Mouse (Mus musculus) bone marrow macrophage, adult 2 months (primary cell): ENCODE measurements around the gene Abca1. TPM values are rescaled to one million over a fixed set of nuclear protein-coding genes. Genes with fewer than 3 reads are reported as not detected.

Experiments
- H3K27ac ChIP-seq: 2 replicates; pipeline ENCODE4 v1.5.1; 2012; ENCODE audit warnings: low read depth, low read length; ENCODE audit not compliant: insufficient read depth
- H3K4me1 ChIP-seq: 2 replicates; pipeline ENCODE4 v1.6.1; 2012; ENCODE audit warnings: low read length; ENCODE audit not compliant: control insufficient read depth, insufficient read depth
- H3K4me3 ChIP-seq: 2 replicates; pipeline ENCODE4 v1.5.1; 2012; ENCODE audit warnings: mild to moderate bottlenecking, low read length, moderate library complexity; ENCODE audit not compliant: insufficient read depth
- CTCF ChIP-seq: IDR thresholded peaks from 2 replicates; pipeline ENCODE4 v1.5.1; 2012; ENCODE audit warnings: low read depth, mild to moderate bottlenecking, low read length, moderate library complexity
- POLR2A ChIP-seq: IDR thresholded peaks from 2 replicates; pipeline ENCODE4 v1.6.1; 2012; ENCODE audit warnings: mild to moderate bottlenecking, low read depth, low read length, borderline replicate concordance
- polyA plus RNA-seq: library from polyadenylated mRNA; stranded (reverse); fragments of >200 nt; gene quantifications from 2 replicates; pipeline ENCODE4 v1.2.4, GENCODE M21; 2012; ENCODE audit not compliant: missing spikeins, insufficient read depth, insufficient read length

The Abca1 gene
- polyA plus RNA-seq, 1 experiment: 64.3 TPM

DNA sequence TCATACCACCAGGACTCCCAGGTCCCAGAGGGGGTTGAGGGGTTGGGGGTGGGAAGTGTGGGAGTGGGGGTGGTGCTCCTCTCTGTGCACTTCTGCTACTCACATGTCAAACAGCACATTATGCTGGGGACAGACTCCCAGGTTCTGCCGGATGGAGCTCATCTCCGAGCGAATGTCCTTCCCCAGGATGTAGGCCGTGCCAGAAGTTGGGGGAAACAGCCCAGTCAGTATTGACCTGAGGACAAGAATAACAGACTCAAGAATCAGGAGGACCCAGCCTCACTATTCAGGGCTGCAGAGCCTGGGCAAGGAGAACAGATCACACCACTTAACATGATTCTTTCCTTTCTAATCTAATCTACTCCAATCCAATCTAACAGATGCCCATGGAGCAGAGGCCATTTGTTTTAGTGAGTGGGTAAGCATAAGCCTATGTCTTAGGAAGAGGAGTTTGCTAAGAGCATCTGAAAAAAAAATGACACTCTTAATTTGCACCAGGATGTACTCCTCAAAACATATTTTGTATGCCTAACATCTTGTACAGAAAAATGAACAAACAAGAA lies 82.8 kb downstream of the Abca1 start:
- no peak for TF ChIP-seq POLR2A
- no peak for TF ChIP-seq CTCF
- no peak overlapping the region for H3K27ac ChIP-seq
- H3K4me3 ChIP-seq: no peak overlapping the region
- no peaks in the 10 kb centered on the region for H3K4me1 ChIP-seq

DNA sequence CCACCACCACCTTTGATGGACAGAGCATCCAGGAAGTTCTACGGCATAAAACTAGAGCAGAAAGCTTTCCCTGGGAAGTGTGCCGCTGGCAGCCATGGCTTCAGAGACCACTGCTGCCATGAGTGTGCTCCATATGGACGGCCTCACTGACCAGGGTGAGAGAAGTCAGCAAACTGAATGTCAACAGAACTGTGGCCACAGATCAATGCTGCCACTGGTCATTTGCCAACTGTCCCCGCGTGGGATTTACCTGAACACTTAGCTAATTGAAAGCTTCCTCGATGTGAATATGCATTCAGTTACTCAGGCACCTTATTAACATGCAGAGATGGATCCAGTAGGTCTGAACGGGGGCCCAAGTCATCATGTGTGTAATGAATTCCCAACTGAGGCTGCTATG lies 86.7 kb downstream of the Abca1 start:
- Histone ChIP-seq H3K4me3 (no peak overlapping the region), H3K4me1 (no peaks in the 10 kb centered on the region), H3K27ac (no peak overlapping the region)
- TF ChIP-seq CTCF (no peak), POLR2A (no peak)

DNA sequence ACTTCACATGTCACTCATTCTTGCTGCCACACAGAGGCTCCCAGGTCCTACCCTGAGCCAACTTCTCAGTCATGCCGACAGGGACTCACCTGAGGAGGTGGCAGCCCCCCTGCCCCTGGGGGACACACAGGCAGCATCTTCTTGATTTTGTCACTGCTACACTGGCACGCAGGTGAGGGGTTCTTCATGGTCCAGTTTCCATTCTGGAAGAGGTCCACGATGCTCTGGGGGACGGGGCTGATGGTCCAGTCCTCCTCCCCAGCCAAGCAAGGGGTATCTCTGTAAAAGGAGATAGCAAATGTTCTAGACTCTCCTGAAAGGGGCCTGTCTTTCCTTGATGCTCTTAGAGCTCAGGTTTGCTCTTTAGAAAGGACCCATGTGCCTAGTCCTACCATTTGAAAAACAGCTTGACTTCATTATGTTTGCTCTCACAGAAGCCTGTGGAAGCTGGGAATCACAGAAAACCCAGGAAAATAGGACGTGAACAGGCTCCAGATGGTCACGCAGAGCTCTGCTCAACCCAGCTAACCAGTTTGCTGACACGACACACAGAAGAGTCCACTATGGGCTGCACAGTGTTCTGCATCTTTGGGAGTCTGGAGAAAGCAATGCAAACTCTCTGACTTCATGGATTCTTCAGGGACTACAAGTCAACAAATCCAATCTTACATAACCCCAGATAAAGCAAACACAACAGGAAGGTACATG lies 97.2 kb downstream of the Abca1 start:
- no peak overlapping the region for H3K27ac ChIP-seq
- TF ChIP-seq POLR2A (no peak), CTCF (no peak)
- H3K4me1 ChIP-seq: no peaks in the 10 kb centered on the region
- no peak overlapping the region for H3K4me3 ChIP-seq

DNA sequence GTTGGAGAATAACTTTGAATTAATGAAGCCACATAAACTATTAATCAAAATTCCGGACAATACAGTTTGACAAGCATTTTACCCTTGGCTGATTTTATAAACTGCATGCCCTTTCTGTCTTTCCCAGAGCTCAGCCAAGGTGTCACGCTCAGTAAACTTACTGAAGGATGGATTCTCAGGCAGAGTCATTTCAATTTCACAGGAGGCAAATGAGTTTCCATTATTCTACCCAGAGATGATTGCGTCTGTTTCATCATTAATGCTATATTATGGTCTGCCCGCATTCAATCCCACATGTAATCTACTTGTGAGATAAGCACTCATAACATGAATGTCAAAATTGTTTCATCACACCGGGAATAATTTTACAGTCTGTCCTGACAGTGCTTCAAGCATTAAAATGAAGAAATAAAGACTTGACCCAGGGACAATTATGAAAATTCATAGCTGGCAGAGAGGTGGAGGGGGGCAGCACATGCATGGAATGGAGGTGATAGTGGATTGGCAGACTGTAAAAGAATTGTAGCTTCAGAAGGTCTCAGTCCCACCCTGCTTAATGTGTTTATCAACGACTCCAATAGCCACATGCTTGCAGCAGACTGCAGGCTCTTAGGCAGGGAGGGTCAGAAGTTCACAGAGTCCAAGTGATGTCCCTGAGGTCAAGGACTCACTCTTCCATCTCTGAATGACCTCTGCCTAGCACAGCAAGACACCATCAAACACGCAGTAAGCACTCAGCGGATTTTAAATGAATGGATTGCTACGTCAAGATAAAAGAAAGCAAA lies 113.3 kb downstream of the Abca1 start:
- H3K4me1 ChIP-seq: no peaks in the 10 kb centered on the region
- no peak for TF ChIP-seq POLR2A
- TF ChIP-seq CTCF: no peak
- no peak overlapping the region for H3K4me3 ChIP-seq
- no peak overlapping the region for H3K27ac ChIP-seq

DNA sequence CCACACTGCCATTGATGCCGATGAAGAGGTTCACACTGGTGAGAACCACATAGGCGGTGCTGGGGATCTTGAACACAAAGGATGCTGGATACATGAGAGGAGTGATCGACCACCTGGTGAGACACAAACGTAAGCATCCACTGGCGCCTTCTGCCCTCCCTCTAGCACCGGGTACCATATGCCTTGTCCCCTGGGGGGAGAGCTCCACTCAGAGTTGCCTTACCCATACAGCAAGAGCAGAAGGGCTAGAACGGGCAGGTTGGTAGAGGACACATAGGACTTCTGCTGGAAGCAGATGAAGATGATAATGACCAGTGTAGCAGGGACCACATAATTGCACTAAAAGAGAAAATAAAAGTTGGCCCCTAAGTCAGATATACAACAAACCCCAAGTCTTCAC lies 113.9 kb downstream of the Abca1 start:
- no peaks in the 10 kb centered on the region for H3K4me1 ChIP-seq
- H3K27ac ChIP-seq: no peak overlapping the region
- H3K4me3 ChIP-seq: no peak overlapping the region
- TF ChIP-seq CTCF (no peak), POLR2A (no peak)

DNA sequence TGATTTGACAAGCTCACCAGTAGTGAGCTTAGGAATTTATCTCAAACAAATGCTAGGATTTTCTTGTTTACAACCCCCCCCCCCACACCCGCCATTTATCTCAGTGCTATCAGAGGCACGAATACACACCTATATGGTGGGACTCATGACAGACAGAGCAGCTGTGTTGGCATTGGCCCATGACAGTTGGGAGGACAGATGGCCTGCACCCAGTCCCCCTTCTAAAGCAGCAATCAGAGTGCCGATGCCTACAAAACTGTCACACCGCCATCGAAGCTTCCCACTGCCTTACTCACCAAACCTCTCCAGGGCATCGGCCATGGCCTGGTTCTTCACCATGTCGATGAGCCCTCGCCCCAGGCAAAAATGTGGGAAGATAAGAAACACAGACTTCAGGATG lies 115.9 kb downstream of the Abca1 start:
- H3K27ac ChIP-seq: no peak overlapping the region
- TF ChIP-seq CTCF (no peak), POLR2A (no peak)
- H3K4me1 ChIP-seq: no peaks in the 10 kb centered on the region
- no peak overlapping the region for H3K4me3 ChIP-seq

DNA sequence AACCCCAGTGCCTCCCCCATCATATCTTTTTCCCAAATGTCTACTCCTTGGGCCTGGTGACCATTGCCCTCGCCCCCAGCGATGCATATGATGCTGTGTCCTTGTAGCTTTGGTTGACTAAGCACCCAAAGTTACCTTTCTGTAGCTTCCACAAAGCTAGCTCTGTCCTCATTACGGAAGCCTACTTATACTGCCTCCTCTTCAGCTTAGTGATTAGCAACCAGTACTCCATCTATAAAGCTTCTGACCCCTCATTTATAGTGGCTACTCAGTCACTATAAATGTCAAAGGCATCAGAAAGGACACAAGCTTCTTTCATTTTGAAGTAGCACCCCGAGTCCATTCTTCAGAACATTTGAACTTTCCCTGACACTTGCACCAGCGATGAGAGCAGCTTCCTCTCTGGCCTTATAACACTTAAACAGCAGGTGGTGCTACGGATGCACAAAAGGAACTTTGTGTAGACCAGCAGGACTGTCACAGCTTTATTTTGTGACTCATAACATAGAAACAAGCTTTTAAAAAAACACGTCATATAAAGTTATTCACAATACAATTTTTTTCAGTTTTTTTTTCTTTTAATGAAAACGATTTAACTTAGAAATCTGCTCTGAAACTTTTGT lies 129.3 kb downstream of the Abca1 start:
- Histone ChIP-seq H3K4me1 (no peaks in the 10 kb centered on the region), H3K4me3 (no peak overlapping the region), H3K27ac (no peak overlapping the region)
- TF ChIP-seq POLR2A (no peak), CTCF (no peak)

DNA sequence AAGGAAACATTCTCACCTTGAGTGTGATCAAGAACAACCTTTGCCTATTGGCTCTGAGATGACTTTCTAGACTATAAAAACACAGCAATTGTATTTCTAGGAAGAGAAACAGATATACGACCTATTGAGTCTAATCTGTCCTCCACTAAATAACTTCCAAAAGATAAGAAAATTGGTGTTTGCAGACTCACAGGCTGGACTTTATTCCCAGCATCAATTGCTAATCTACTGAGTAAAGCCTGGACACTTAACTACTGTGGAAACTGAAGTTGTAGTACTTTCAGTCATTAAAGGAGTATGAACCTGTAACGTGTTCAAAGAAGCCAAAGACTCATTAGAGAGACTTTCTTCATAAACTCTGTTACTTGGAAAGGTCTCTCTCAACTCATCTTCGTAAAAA lies 131.9 kb downstream of the Abca1 start:
- TF ChIP-seq CTCF: no peak
- no peak for TF ChIP-seq POLR2A
- no peaks in the 10 kb centered on the region for H3K4me1 ChIP-seq
- H3K27ac ChIP-seq: no peak overlapping the region
- no peak overlapping the region for H3K4me3 ChIP-seq

DNA sequence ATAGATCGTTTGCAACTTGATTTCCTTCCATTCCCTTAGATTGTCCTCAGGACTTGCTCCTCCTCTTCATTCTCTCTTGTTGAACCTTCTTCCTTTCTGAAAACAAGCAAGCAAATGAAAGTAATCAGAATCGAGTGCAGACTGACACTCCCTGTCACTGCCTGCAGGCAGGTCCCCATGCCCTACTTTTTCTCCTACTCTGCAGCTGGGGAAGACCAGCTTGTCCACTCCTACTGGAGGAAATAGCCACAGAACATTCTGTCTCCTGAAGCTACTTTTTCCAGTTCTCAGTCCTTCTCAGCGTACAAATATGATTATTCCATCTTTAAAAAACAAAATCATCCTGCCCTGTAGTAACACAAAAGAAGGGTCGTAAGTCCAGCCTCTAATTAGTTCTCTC lies 135.3 kb downstream of the Abca1 start:
- Histone ChIP-seq H3K27ac (no peak overlapping the region), H3K4me1 (no peaks in the 10 kb centered on the region), H3K4me3 (no peak overlapping the region)
- TF ChIP-seq POLR2A (no peak), CTCF (no peak)

DNA sequence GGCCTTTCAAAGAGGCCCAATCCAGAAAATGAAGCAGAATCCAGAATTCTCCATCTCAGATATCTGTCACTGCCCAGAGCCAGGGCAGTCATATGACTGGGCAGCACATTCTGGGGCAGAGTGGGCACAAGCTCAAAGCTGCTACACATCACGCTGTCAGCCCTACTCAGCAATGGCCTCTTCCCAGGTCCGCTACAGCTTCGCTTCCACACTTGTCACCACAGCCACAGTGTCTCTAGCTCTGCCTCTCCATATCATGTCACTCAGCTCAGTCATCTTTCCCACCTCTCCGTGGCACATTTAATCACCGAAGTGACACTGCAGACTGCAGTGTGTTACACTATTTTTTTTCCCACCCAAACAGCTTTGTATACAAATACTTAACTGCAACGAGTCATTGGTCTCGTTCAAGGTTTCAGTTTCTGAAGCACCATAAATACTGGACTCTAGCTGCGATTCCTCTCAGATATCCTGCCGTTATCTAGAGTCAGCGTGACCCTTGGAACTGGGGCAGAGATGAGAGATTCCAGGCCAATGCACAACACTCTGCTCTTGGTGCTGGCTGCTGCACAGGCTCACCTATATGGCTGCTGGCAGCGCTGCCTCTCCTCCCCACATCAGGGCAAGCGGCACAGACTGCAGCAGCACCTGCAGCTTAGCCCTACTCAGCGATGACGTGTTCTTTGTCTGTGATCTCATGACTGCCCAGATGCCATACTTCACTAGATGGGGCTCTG lies 136.3 kb downstream of the Abca1 start:
- no peak for TF ChIP-seq CTCF
- TF ChIP-seq POLR2A: no peak
- no peak overlapping the region for H3K27ac ChIP-seq
- no peak overlapping the region for H3K4me3 ChIP-seq
- H3K4me1 ChIP-seq: no peaks in the 10 kb centered on the region
